In the genomic region with DNA sequence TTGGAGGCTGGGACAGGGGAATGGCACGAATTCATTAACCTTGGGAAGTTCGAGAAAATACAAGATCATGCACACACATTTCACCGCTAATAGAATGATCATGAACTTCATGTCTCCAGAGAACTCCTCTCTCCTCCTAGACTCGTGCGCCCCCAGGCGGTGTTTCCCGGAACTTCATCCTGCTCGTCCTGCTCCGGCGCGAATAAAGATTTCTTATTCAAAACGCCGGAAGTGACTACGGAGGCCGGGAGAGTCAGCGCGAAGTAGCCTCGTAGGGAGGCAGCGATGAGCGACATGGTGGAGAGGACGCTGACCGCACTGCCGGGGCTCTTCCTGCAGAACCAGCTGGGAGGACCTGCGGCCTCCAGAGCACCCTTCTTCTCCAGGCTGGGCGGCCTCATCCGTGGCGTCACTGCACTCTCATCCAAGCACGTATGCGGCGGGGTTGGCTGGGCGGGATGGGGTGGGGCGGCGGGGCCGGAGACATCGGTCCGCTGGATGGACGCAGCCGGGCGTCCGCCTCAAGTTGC, we compare ENCODE assay signal across 8 mouse cellular contexts. TPM values are rescaled to one million over a fixed set of nuclear protein-coding genes. Genes with fewer than 3 reads are reported as not detected.
DNase-seq lines count a peak whose midpoint lies in the region; ATAC-seq lines count a peak whose summit lies in the region.

TSS of gene Ap4e1 (plus strand) at position 249 of the 530 bp plus-strand sequence.

- peak within 1 kb of the TSS; percentile 97 for H3K9ac ChIP-seq in hindbrain, embryonic 16.5 days (ENCODE audit: low read depth, low read length)

- H3K27me3 ChIP-seq in hindbrain, embryonic 16.5 days (replicated peaks; ENCODE audit: control insufficient read depth, insufficient read depth, low read length) = no peaks in the 10 kb centered on the region

- peak within 1 kb of the TSS; percentile 76 for H3K27ac ChIP-seq in hindbrain, embryonic 16.5 days (ENCODE audit: low read depth, low read length)
- peak within 1 kb of the TSS; percentile 45 for H3K27ac ChIP-seq in macrophage

- peak within 1 kb of the TSS; percentile 98 for H3K4me3 ChIP-seq in hindbrain, embryonic 16.5 days (ENCODE audit: low read length)
- H3K4me3 ChIP-seq in macrophage (ENCODE audit: inconsistent target) = peak within 1 kb of the TSS; percentile 73

- peak within 1 kb of the TSS; percentile 69 for H3K4me2 ChIP-seq in hindbrain, embryonic 16.5 days (ENCODE audit: low read length)

- peaks cover 12% of the 10 kb centered on the region for H3K4me1 ChIP-seq in hindbrain, embryonic 16.5 days (ENCODE audit: control insufficient read depth, insufficient read depth, low read depth, low read length)

- H3K79me2 ChIP-seq in macrophage (ENCODE audit: inconsistent target) = peaks cover 25% of the 10 kb centered on the region

- H3K9me3 ChIP-seq in hindbrain, embryonic 16.5 days (ENCODE audit: control insufficient read depth, low read length) = no peaks in the 10 kb centered on the region

- DNase-seq in T-cell, adult 2 months (ENCODE audit: low spot score) = peak; percentile 93
- DNase-seq in cerebellum, postnatal 36 days = peak; percentile 96 to 98
- DNase-seq in frontal cortex, postnatal 36 days (ENCODE audit: low spot score in 2 of 2) = peak; percentile 95 to 100
- DNase-seq in left cerebral cortex, adult 18-20 months (ENCODE audit: low spot score in 2 of 2) = peak; percentile 94 to 99
- peak; percentile 93 for DNase-seq in right cerebral cortex, adult 18-20 months
- DNase-seq in urinary bladder, postnatal 10 days (ENCODE audit: low spot score) = peak; percentile 99

- 0 out of 2 replicates have a peak, but pooled peaks cover 2% of the 10 kb centered on the region for H3K36me3 ChIP-seq in hindbrain, embryonic 16.5 days (ENCODE audit: control insufficient read depth, insufficient read depth, low read length)
- peaks cover 16% of the 10 kb centered on the region for H3K36me3 ChIP-seq in macrophage (ENCODE audit: inconsistent target)

- WGBS in hindbrain, embryonic 16.5 days = under 1% methylated on average over 40 of the region's 40 CpGs
- under 1% methylated on average over 40 of the region's 40 CpGs for WGBS in macrophage (ENCODE audit: missing documents)

- ATAC-seq in hindbrain, embryonic 16.5 days = peak; percentile 93

RNA-seq across cellular contexts. Expression of gene Ap4e1, which starts in this region (rescaled TPM):
- polyA plus RNA-seq in hindbrain, embryonic 16.5 days (2015; fragmentation: Nextera tagmentation; extraction: Ambion mirVana) = 9.8 and 11.6 TPM in 2 replicates
- total RNA-seq in left cerebral cortex, adult 18-20 months (2021) = 10 to 100 TPM; 11.3 to 11.4 TPM
- 100 to 1,000 TPM in 1 of 26 experiments, 10 to 100 TPM in 25; 33.1 to 140 (median 71.4) TPM for total RNA-seq in macrophage (2018; cell fraction: chromatin; rRNA removed)
- 10 to 100 TPM in 11 of 26 experiments, 1 to 10 TPM in 15; 5.9 to 14.0 (median 9.4) TPM for total RNA-seq in macrophage (2018; cell fraction: cytosol; rRNA removed)
- 10 to 100 TPM; 18.3 to 77.4 (median 38.7) TPM for total RNA-seq in macrophage (2018; cell fraction: nucleus; rRNA removed)
- 6.6 to 8.9 TPM (median 8.1 TPM) in 3 replicates for polyA plus RNA-seq in macrophage (2018)

Comparison
In these comparisons a context has a peak if more than half of its experiments do, and no peak if none do; other contexts are left out.
1. Peak in every context shown above with its lines: DNase-seq, ATAC-seq, H3K4me3 ChIP-seq and H3K27ac ChIP-seq.